Mouse (Mus musculus) c-Kit-positive CD71-negative TER-119-negative erythroid progenitor cells, embryonic 14.5 days (primary cell): Measurements from ENCODE around the gene Dcaf17.
A peak's percentile ranks its signal among the peaks of the same experiment; 100 is the strongest.

Source experiments
- DNase-seq: peaks from one replicate; pipeline ENCODE4 v3.0.0-alpha.2; 2013; ENCODE audit warnings: low read depth

Dcaf17 gene

GRCm38 (mm10) chr2:71121406-71121805, 66.3 kb downstream of the Dcaf17 start:
- no peak for DNase-seq

GRCm38 (mm10) chr2:71122268-71123029, 67.3 kb downstream of the Dcaf17 start:
- DNase-seq: no peak

- DNase-seq: no peak
Observed at GRCm38 (mm10) chr2:71123591-71123990, 68.5 kb downstream of the Dcaf17 start.

GRCm38 (mm10) chr2:71127779-71128534, 72.8 kb downstream of the Dcaf17 start:
- no peak for DNase-seq

GRCm38 (mm10) chr2:71130366-71130765, 75.2 kb downstream of the Dcaf17 start:
- no peak for DNase-seq

GRCm38 (mm10) chr2:71131866-71132496, 76.9 kb downstream of the Dcaf17 start:
- DNase-seq: no peak

GRCm38 (mm10) chr2:71134041-71134505, 78.9 kb downstream of the Dcaf17 start:
- DNase-seq: peak; percentile 49

GRCm38 (mm10) chr2:71134836-71135235, 79.7 kb downstream of the Dcaf17 start:
- no peak for DNase-seq

GRCm38 (mm10) chr2:71140622-71141021, 85.5 kb downstream of the Dcaf17 start:
- no peak for DNase-seq

GRCm38 (mm10) chr2:71142410-71142809, 87.3 kb downstream of the Dcaf17 start:
- DNase-seq: no peak

GRCm38 (mm10) chr2:71145853-71146252, 90.7 kb downstream of the Dcaf17 start:
- no peak for DNase-seq

- DNase-seq: no peak
Observed at GRCm38 (mm10) chr2:71146266-71146665, 91.1 kb downstream of the Dcaf17 start.

GRCm38 (mm10) chr2:71147816-71148215, 92.7 kb downstream of the Dcaf17 start:
- DNase-seq: no peak
